Mouse (Mus musculus) spleen, adult 2 months (tissue): ENCODE measurements around the gene Gdf3.

Source experiments
- CTCF ChIP-seq: fragments of 200-500 bp; IDR thresholded peaks from 2 replicates; pipeline ENCODE4 v1.5.1; 2011; ENCODE audit warnings: mild to moderate bottlenecking, inconsistent platforms; ENCODE audit not compliant: insufficient read depth, insufficient read length, insufficient replicate concordance; ENCODE audit errors: extremely low read depth
- POLR2A ChIP-seq: fragments of 200-500 bp; IDR thresholded peaks from 2 replicates; pipeline ENCODE4 v1.6.1; 2011; ENCODE audit warnings: low read depth, low read length, inconsistent platforms

GRCm38 (mm10) chr6:122591027-122591758, 18.7 kb downstream of the Gdf3 start:
- TF ChIP-seq CTCF (no peak), POLR2A (no peak)
